Mouse (Mus musculus): ENCODE measurements around the gene Nr6a1. TPM values are rescaled to one million over a fixed set of nuclear protein-coding genes. Genes with fewer than 3 reads are reported as not detected.

Nr6a1 gene
- total and polyA plus RNA-seq, 3 experiments, result 5.6 to 6.1 (median 5.8) TPM

DNA sequence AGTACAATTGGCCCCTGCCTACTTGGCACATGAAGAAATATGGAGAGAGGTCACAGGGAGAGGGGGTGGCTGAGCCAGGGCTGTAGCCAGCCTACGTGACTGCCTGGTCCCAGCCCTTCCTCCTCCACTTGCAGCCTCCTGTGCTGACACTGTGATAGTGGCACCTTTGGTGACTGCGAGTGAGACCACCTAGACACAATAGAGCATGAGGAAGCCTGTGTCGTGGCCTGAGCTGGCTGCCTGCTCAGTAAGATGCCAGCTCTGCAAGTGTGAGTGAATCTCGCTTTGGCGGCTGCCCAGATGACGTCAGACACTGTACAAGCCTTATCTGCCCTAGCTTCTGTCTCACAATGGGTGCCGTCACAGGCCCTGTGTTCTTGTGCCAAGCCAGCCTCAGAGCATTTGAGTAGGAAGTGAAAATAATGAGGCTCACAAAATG, 22.8 kb upstream of the Nr6a1 start:
- no peak overlapping the region for H3K9ac ChIP-seq (ENCODE audit: insufficient read depth, low read depth)
- DNase-seq (ENCODE audit: extremely low read depth), result no peak

GRCm38 (mm10) chr2:38947566-38947965, 20.1 kb upstream of the Nr6a1 start:
- H3K27me3 ChIP-seq (replicated peaks), result no peaks in the 10 kb centered on the region
- H3K4me3 ChIP-seq (replicated peaks in 1 of 3; ENCODE audit: low read depth in 2 of 3, low read length in 2 of 3, poor library complexity in 1 of 3), result no peak overlapping the region
- peaks cover 0 to 46% of the 10 kb centered on the region in 2 experiments for H3K36me3 ChIP-seq (replicated peaks in 1 of 2; ENCODE audit: control insufficient read depth in 1 of 2, insufficient read depth in 1 of 2, low read length in 1 of 2)
- dilution Hi-C loops (cut with MboI; ENCODE audit: extremely low pct_ligation_motif_present, extremely low pct_unique_long_range_greater_than_20kb, low sequenced_read_pairs), result no loop called here
- no peak for TF ChIP-seq RCOR1 (conservative IDR thresholded peaks at IDR 0.05; ENCODE audit: low read depth, low read length)
- TF ChIP-seq MEF2A (IDR thresholded peaks at IDR 0.05; ENCODE audit: borderline replicate concordance, low read depth, low read length), result no peak
- TF ChIP-seq ZC3H11A (IDR thresholded peaks at IDR 0.05; ENCODE audit: low read depth, low read length), result no peak
- TF ChIP-seq MXI1 (IDR thresholded peaks at IDR 0.05; ENCODE audit: low read depth, low read length), result no peak
- TF ChIP-seq KAT2A (IDR thresholded peaks at IDR 0.05; ENCODE audit: insufficient replicate concordance, low read length), result no peak
- no peak for TF ChIP-seq CHD2 (IDR thresholded peaks at IDR 0.05; ENCODE audit: low read length)
- no peak for TF ChIP-seq NRF1 (IDR thresholded peaks at IDR 0.05; ENCODE audit: low read depth, low read length)
- no peak for TF ChIP-seq SMC3 (IDR thresholded peaks at IDR 0.05; ENCODE audit: low read depth, low read length)
- no peak for TF ChIP-seq IRF4 (IDR thresholded peaks at IDR 0.05; ENCODE audit: low read depth, low read length)
- no peak for TF ChIP-seq MAX (IDR thresholded peaks at IDR 0.05; ENCODE audit: low read length)
- TF ChIP-seq MAFK (IDR thresholded peaks at IDR 0.05; ENCODE audit: insufficient replicate concordance, low read length), result no peak
- no peak for TF ChIP-seq USF1 (IDR thresholded peaks at IDR 0.05; ENCODE audit: low read depth, low read length)
- TF ChIP-seq NELFE (IDR thresholded peaks at IDR 0.05; ENCODE audit: low read depth, low read length), result no peak
- no peak for TF ChIP-seq UBTF (IDR thresholded peaks at IDR 0.05; ENCODE audit: low read depth, low read length)
- peaks cover 13 to 40% of the 10 kb centered on the region in 2 experiments; a peak in 3 of 4 replicates for H3K4me1 ChIP-seq (ENCODE audit: control insufficient read depth in 1 of 2, insufficient read depth in 2 of 2)
- H3K27ac ChIP-seq (ENCODE audit: insufficient read depth, low read depth), result no peak overlapping the region
- H3K9me3 ChIP-seq (replicated peaks; ENCODE audit: low read length), result no peaks in the 10 kb centered on the region
- DNase-seq (ENCODE audit: extremely low read depth), result no peak
- no peaks in the 10 kb centered on the region for H3K79me2 ChIP-seq (replicated peaks; ENCODE audit: control insufficient read depth, extremely low read depth, insufficient read depth, poor library complexity, severe bottlenecking)
- H3K4me2 ChIP-seq (ENCODE audit: insufficient read depth, low read depth, poor library complexity, severe bottlenecking), result no peak overlapping the region
- in situ Hi-C loops (cut with MboI; ENCODE audit: low pct_ligation_motif_present, low pct_unique_long_range_greater_than_20kb, low sequenced_read_pairs), result no loop called here
- no peak overlapping the region for H3K9ac ChIP-seq (ENCODE audit: insufficient read depth, low read depth)

More for the DNA sequence above, 22.8 kb upstream of the Nr6a1 start:
- no peak overlapping the region for H3K4me3 ChIP-seq (replicated peaks in 1 of 3; ENCODE audit: low read depth in 2 of 3, low read length in 2 of 3, poor library complexity in 1 of 3)
- H3K4me2 ChIP-seq (ENCODE audit: insufficient read depth, low read depth, poor library complexity, severe bottlenecking), result no peak overlapping the region
- dilution Hi-C loops (cut with MboI; ENCODE audit: extremely low pct_ligation_motif_present, extremely low pct_unique_long_range_greater_than_20kb, low sequenced_read_pairs), result no loop called here
- H3K9me3 ChIP-seq (replicated peaks; ENCODE audit: low read length), result no peaks in the 10 kb centered on the region
- in situ Hi-C loops (cut with MboI; ENCODE audit: low pct_ligation_motif_present, low pct_unique_long_range_greater_than_20kb, low sequenced_read_pairs), result no loop called here
- H3K4me1 ChIP-seq (ENCODE audit: control insufficient read depth in 1 of 2, insufficient read depth in 2 of 2), result peaks cover 7 to 28% of the 10 kb centered on the region in 2 experiments; a peak in 3 of 4 replicates
- H3K27ac ChIP-seq (ENCODE audit: insufficient read depth, low read depth), result no peak overlapping the region
- H3K27me3 ChIP-seq (replicated peaks), result no peaks in the 10 kb centered on the region
- peaks cover 0 to 55% of the 10 kb centered on the region in 2 experiments for H3K36me3 ChIP-seq (replicated peaks in 1 of 2; ENCODE audit: control insufficient read depth in 1 of 2, insufficient read depth in 1 of 2, low read length in 1 of 2)
- TF ChIP-seq PAX5 (IDR thresholded peaks at IDR 0.05; ENCODE audit: low read length) (no peak), ZNF384 (IDR thresholded peaks at IDR 0.05; ENCODE audit: low read depth, low read length) (no peak), HCFC1 (IDR thresholded peaks at IDR 0.05; ENCODE audit: low read depth, low read length) (no peak), RCOR1 (conservative IDR thresholded peaks at IDR 0.05; ENCODE audit: low read depth, low read length) (no peak), NELFE (IDR thresholded peaks at IDR 0.05; ENCODE audit: low read depth, low read length) (no peak), JUND (conservative IDR thresholded peaks at IDR 0.05; ENCODE audit: low read depth, low read length) (no peak), ELF1 (IDR thresholded peaks at IDR 0.05; ENCODE audit: low read depth, low read length) (no peak), POLR2AphosphoS2 (IDR thresholded peaks at IDR 0.05; ENCODE audit: low read depth, low read length) (no peak), USF2 (conservative IDR thresholded peaks at IDR 0.05; ENCODE audit: low read depth, low read length) (no peak), CHD1 (IDR thresholded peaks at IDR 0.05; ENCODE audit: low read depth, low read length) (no peak), ZKSCAN1 (IDR thresholded peaks at IDR 0.05; ENCODE audit: borderline replicate concordance, low read depth, low read length) (no peak)
- H3K79me2 ChIP-seq (replicated peaks; ENCODE audit: control insufficient read depth, extremely low read depth, insufficient read depth, poor library complexity, severe bottlenecking), result no peaks in the 10 kb centered on the region
